Mouse (Mus musculus): ENCODE measurements around the gene Ptn. TPM values are rescaled to one million over a fixed set of nuclear protein-coding genes. Genes with fewer than 3 reads are reported as not detected.
A peak's percentile ranks its signal among the peaks of the same experiment; 100 is the strongest.

Ptn gene
- total and polyA plus RNA-seq, 2 experiments from 2014 or later = 486 to 1,122 TPM

- no peak overlapping the region for H3K27ac ChIP-seq (ENCODE audit: low read depth, low read length)
- no peak overlapping the region for H3K4me3 ChIP-seq (ENCODE audit: low read depth, low read length)
- no peak for TF ChIP-seq CTCF (IDR thresholded peaks at IDR 0.05)
- ATAC-seq (ENCODE audit: low FRiP score) = no peak
- WGBS = 84% methylated on average over 4 of the region's 4 CpGs
- no peaks in the 10 kb centered on the region for H3K36me3 ChIP-seq (ENCODE audit: insufficient read depth, low read length)
- H3K4me2 ChIP-seq (ENCODE audit: low read depth, low read length, poor library complexity, severe bottlenecking) = no peak overlapping the region
- H3K4me1 ChIP-seq (ENCODE audit: insufficient read depth, low read length) = no peaks in the 10 kb centered on the region
- no peaks in the 10 kb centered on the region for H3K9me3 ChIP-seq (ENCODE audit: low read length)
- no peak for DNase-seq (ENCODE audit: low spot score)
- H3K9ac ChIP-seq (replicated peaks; ENCODE audit: low read length, poor library complexity, severe bottlenecking) = no peak overlapping the region
- no peaks in the 10 kb centered on the region for H3K27me3 ChIP-seq (ENCODE audit: insufficient read depth, low read length)
Measured at GRCm38 (mm10) chr6:36690941-36691340, 119.1 kb downstream of the Ptn start.

- Histone ChIP-seq H3K4me2 (ENCODE audit: low read depth, low read length, poor library complexity, severe bottlenecking) (no peak overlapping the region), H3K4me3 (ENCODE audit: low read depth, low read length) (no peak overlapping the region), H3K36me3 (ENCODE audit: insufficient read depth, low read length) (no peaks in the 10 kb centered on the region), H3K9me3 (ENCODE audit: low read length) (no peaks in the 10 kb centered on the region), H3K27ac (ENCODE audit: low read depth, low read length) (no peak overlapping the region), H3K27me3 (ENCODE audit: insufficient read depth, low read length) (no peaks in the 10 kb centered on the region), H3K9ac (replicated peaks; ENCODE audit: low read length, poor library complexity, severe bottlenecking) (no peak overlapping the region), H3K4me1 (ENCODE audit: insufficient read depth, low read length) (no peaks in the 10 kb centered on the region)
- WGBS = 77% methylated on average over 8 of the region's 8 CpGs
- ATAC-seq (ENCODE audit: low FRiP score) = no peak
- TF ChIP-seq CTCF (IDR thresholded peaks at IDR 0.05) = no peak
- peak; percentile 25 for DNase-seq (ENCODE audit: low spot score)
Measured at GRCm38 (mm10) chr6:36676710-36677691, 133.0 kb downstream of the Ptn start.

- ATAC-seq (ENCODE audit: low FRiP score) (no peak), DNase-seq (ENCODE audit: low spot score) (peak; percentile 50)
- no peaks in the 10 kb centered on the region for H3K9me3 ChIP-seq (ENCODE audit: low read length)
- no peaks in the 10 kb centered on the region for H3K4me1 ChIP-seq (ENCODE audit: insufficient read depth, low read length)
- H3K27ac ChIP-seq (ENCODE audit: low read depth, low read length) = no peak overlapping the region
- 39% methylated on average over 11 of the region's 11 CpGs for WGBS
- no peak for TF ChIP-seq CTCF (IDR thresholded peaks at IDR 0.05)
- no peak overlapping the region for H3K4me2 ChIP-seq (ENCODE audit: low read depth, low read length, poor library complexity, severe bottlenecking)
- H3K4me3 ChIP-seq (ENCODE audit: low read depth, low read length) = no peak overlapping the region
- no peaks in the 10 kb centered on the region for H3K27me3 ChIP-seq (ENCODE audit: insufficient read depth, low read length)
- H3K36me3 ChIP-seq (ENCODE audit: insufficient read depth, low read length) = no peaks in the 10 kb centered on the region
- H3K9ac ChIP-seq (replicated peaks; ENCODE audit: low read length, poor library complexity, severe bottlenecking) = no peak overlapping the region
Measured at GRCm38 (mm10) chr6:36672399-36673221, 137.4 kb downstream of the Ptn start.

GRCm38 (mm10) chr6:36671274-36671673, 138.7 kb downstream of the Ptn start:
- ATAC-seq (ENCODE audit: low FRiP score) = no peak
- H3K4me1 ChIP-seq (ENCODE audit: insufficient read depth, low read length) = no peaks in the 10 kb centered on the region
- H3K4me2 ChIP-seq (ENCODE audit: low read depth, low read length, poor library complexity, severe bottlenecking) = no peak overlapping the region
- H3K27me3 ChIP-seq (ENCODE audit: insufficient read depth, low read length) = no peaks in the 10 kb centered on the region
- no peak overlapping the region for H3K4me3 ChIP-seq (ENCODE audit: low read depth, low read length)
- WGBS = 91% methylated on average over 3 of the region's 3 CpGs
- no peak overlapping the region for H3K27ac ChIP-seq (ENCODE audit: low read depth, low read length)
- DNase-seq (ENCODE audit: low spot score) = no peak
- no peak for TF ChIP-seq CTCF (IDR thresholded peaks at IDR 0.05)
- H3K36me3 ChIP-seq (ENCODE audit: insufficient read depth, low read length) = no peaks in the 10 kb centered on the region
- H3K9ac ChIP-seq (replicated peaks; ENCODE audit: low read length, poor library complexity, severe bottlenecking) = no peak overlapping the region
- no peaks in the 10 kb centered on the region for H3K9me3 ChIP-seq (ENCODE audit: low read length)

Small RNA genes lying within 50 kb of the gene (microRNA-seq; reads per million reads assigned to microRNA genes)
- gene Gm25111 (ENCODE audit: borderline number of aligned reads) = not detected
